Mouse (Mus musculus) embryo, embryonic 11 days (tissue): ENCODE data around the gene Ufm1.

Experiments used
- DNase-seq: peaks from one replicate; pipeline ENCODE4 v3.0.0-alpha.2; 2015

Gene Ufm1

DNA sequence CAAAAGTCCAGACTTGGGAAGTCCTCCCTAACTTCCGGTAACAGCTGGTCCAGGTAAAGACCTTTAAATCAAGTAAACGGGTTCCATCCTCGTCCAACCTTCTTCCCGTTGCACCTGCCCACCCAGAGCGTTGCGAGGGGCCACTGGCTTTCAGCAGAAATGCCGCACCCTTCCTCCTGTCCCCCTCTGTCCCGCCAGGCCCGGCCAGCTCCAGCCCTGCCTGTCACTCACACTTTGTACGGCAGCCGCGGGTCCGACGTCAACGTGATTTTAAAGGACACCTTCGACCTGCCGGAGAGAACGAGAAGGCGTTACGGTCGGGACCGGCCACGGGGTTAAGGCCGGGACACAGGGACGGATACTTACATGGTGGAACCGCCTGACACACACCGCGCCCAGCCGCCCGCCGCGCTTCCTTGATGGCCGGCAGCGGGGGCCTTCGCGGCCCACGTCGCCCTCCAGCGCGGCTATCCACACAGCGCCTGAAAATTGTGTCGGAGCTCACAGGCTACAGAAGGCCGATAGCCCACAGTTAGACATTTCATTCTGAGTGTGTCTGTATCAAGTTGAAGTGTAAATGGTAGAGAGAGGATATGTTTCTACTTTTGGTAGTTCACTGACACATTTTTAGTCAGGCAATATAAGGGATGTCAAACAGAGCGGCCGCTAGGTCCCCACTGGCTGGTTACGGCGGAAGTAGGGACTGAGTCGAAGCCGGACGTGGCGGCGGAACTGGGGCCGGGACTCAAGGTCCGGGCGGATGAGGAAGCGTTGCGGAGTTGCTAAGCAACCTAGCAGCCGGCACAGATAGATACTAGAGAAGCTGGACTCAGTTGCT is at the start of gene Ufm1:
TSS of gene Ufm1 (minus strand) at position 448 of the 838 bp plus-strand sequence.
- peak; percentile 98 for DNase-seq

DNA sequence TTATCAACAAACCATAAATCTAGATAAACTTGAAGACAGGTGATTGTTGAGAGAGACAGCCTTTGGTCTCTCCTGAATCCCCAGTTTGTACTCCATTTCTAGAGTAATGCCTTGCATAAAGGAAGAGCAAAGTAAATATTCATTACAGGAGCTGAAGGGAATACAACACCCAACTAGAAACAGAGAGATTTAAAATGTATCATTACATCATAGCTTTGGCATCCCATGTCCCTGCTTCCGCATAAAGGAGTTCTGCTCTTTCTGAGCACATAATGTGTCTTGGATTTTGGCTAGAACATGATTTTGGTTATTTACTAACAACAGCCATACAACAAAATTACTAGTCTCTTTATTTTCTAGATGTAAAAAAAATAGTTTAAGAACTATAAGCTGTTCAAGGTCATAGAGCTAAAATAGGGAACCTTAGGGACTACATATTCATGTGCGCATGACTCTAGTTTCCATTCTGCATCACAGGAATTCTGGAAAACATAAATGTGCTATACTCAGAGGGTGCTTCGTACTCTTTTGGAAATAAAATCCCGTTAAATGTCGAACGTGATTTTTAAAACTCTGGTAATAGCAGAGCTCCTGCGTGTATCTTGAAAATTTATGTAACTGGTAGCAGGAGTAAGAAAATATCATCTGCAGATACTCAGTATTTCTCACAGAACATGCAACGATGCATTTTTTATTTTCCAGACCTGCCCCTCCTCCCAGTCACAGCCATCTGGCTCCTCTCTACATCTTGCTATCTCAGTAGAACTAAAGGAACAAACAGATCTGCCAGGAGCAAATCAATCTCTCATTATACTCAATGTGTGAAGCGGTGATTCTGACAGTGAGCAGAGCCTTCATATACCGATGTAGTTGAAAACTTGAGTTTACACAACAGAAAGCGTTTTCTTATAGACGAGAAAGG is 27.2 kb upstream of the Ufm1 start:
- DNase-seq, result peak; percentile 4

DNA sequence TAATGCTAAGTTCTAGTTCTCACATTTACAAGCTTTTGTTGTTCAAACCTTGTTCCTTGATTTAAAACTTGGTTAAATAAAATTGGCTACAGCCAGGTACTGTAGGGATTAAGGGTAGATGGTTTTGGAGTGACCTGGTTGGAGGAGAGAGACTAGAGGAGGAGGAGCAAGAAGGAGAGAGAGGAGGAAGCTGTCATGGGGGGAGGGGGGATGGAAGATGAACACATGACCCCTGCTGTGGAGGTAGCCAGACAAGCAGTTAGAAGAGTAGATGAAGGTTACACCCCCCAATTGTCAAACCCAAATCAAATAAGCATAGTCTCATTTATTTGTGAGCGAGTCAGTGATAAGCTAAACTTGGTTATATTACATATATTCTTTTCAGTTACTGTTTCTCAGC is 8.0 kb upstream of the Ufm1 start:
- DNase-seq, result no peak

DNA sequence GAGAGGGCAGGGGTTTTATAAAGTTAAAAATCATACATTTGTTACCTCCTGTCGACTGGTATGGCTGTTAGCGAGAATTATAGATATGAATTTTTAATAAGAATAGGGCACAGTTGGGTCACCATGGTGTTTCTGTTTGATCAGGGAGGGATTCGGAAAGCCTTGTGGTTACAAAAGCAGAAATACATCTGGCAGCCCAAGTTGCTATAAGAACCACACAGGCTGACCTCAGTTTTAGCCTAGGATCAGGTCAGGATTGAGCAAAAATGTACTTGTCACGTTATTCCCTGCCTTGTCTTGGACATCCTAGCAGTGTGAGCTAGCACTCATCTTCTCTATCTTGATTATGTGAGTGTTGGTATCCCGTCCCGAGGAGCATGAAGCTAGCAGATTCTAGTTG is 6.9 kb upstream of the Ufm1 start:
- no peak for DNase-seq

DNA sequence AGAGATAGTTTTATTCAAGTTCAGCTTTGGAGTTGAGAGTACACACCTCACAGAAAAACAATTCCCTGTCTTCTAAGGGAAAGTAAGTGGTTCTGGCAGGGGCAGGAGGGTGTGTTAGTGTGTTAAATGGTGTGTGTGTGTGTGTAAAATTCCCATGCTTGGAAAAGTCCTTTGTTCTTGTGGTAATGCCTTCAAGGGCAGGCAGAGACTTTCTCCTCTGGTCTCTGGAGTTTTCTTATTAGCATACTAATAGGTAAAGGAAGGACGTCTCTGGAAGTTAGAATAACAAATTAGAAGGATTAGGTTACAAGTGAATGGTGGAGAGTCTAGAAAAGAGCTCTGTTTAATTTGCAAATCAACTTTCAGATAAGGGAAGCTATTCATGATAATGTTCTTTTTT is 5.6 kb upstream of the Ufm1 start:
- DNase-seq, result peak; percentile 4

DNA sequence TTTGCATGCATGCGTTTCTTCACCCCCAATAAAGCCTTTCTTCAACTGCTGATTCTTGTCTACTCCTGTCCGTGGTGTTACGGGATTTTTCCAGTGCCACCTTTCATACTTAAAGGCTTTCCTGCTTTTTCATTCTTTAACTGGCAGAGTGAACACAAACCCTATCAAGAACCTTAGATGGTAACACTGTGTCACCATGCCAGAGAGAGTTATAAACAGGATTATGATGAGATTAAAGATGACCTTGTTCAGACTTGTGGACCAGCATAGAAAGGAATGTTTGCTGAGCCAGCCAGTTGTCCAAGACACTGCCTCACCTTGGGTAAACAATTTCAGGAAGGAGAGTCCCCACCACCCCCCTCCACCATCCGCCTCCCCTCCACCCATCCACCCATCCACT is 4.6 kb upstream of the Ufm1 start:
- DNase-seq, result no peak

DNA sequence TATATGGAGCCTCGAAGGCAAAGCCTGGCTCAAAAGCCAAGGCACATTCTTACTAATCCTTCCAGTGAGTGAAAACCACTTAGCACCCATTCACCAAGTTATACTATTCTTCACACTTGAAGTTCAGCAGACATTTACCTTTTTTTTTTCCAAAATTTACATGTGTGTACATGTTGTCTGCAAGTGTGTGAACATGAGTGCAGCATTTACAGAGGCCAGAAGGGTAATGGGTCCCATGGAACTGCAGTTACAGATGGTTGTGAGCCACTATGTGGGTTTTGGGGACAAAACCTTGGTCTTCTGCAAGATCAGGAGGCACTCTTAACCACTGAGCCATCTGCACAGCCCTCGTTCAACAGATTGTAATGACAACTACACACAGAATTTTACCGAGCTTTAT is 8.8 kb downstream of the Ufm1 start:
- no peak for DNase-seq

DNA sequence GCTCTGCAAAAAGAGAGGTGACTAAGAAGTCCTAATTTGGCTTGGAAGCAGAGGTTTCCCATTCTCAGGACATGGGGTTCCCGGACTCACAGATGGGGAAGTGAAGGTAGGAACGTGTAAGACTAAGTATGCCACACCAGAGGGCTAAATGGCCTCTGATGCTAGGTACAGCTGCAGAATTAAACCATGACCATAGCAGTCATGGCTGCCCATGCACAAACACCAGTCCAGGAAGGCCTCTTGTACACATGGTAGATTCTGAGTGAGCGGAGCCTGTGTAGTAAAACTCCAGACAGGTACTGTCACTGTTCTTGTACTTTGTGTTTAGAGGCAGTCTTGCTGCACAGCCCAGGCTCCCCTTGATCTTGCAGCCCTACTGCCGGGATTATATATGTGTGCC is 9.4 kb downstream of the Ufm1 start:
- no peak for DNase-seq

DNA sequence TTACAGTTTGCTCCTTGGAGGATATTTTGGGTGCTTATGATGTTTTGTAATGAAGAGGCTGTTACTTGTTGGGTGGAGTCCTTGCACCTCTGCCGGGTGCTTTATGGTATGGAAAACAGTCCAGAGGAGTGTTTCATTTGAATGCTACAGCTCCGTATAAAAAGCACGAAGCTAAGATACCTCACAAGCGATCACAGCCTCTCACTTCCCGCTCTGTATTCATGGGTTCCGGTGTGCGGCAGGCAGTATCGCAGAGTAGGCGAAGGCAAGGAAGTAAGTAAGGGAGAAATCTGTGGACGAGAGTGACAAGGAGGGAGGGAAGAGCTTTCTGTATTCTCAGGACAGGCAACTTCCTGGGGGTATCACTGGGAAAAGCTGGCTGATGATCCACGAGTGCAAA is 15.4 kb downstream of the Ufm1 start:
- no peak for DNase-seq

DNA sequence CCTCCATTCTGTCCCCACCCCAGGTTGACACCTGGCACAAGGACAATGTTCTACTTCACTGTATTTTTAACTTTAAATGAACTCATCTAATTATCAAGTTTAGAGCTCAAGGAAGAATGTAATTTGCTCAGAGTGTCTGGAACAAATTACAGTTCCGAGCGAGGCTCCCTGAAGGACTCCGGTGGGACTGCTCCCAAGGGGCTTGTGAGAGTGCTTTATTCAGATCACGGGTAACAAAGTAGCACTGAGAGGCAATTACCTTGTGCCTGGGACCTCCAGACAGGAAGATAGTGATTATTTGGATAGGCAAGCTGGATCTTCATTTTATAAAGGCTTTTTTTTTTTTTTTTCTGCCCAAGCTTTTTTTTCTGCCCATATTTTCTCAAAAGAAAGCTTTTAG is 15.9 kb downstream of the Ufm1 start:
- DNase-seq, result no peak

DNA sequence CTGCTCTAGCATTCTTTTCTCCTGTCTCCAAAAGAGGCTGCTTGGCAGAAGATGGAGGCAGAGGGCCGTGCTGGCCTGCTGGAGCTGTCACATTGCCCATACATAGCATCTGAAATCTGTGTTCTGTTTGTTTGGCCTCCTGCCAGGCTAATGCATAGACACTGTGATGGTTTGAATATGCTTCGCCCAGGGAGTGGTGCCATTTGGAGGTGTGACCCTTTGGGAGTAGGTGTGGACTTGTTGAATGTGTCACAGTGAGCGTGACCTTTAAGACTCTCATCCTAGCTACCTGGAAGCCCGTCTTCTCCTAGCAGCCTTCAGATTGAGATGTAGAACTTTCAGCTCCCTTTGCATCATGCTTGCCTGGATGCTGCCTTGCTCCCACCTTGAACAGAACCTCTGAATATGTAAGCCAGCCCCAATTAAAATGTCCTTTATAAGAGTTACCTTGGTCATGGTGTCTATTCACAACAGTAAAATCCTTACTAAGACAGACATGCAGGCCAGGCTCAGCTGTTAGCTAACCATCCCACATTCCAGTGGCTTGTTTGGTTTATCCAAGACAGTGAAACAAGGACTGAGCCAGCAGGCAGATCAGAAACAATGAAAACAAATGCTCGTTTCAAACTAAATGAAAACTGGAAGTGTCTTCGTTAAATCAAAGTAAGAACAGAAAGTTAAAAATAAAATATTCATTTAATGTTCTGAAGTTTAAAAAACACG is 17.3 kb downstream of the Ufm1 start:
- no peak for DNase-seq

DNA sequence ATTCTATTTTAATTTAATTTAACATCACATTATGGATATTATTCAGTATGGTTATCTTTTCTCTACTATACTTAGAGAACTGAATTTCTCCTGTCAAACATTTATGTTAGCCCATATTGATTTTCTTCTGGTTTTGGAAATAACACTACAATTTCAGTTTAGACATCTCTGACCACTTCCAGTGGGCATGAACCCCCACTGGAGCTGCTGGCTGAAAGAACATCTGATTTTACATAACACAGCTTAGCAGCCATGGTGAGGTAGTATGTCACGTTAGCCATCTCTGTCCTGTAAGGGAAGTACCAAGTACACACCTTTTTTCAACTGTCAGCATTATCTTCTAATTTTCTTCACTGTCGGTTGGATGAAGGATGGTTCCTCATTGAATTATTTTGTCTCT is 18.8 kb downstream of the Ufm1 start, which contains the start of gene Gm10985:
TSS of gene Gm10985 (plus strand) at position 301 of the 400 bp plus-strand sequence.
- DNase-seq, result no peak

DNA sequence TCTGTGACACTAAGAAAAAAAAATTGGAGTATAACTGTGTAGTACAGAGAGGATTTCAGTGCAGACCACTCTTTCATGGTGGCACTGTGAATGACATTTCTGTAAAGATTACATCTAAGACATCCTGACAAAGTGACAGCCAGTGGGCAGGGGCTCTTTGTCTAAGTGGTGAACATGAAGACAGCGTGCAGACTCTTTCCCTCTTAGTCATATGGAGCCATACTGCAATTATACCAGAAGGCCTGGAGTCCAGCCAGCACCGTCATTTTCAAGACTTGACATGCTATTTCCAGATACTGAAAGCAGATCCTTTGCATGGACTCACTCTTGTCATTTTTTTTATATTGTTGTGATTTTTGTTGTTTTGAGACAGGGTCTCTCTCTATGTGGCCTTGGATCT is 29.4 kb downstream of the Ufm1 start:
- no peak for DNase-seq

DNA sequence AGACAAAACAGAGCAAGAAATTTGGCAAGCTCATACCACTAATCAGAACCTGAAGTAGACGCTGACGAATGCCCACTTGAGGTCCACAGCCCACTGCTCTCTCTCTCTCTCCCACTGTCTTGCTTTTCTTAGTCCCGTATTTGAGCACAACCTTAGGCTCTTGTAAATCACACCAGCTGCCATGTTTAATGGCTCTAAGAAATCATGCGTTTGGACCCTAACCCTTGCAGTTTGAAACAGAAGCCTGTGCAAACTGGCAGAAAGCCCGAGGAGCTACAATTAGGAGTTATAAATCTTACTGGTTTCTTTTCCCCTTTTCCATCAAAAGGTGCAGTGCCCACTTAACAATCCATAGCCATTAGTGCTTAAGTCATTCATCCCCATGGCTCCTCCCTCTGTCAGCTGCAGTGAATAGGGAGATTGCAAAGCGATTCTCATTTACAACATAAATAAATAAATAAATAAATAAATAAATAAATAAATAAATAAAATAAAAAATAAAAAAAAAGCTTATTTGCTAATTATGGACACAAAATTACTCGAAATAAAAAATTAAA is 50.1 kb downstream of the Ufm1 start:
- peak; percentile 20 for DNase-seq
